Mouse (Mus musculus): ENCODE results near the gene Thap7.

Gene Thap7

DNA sequence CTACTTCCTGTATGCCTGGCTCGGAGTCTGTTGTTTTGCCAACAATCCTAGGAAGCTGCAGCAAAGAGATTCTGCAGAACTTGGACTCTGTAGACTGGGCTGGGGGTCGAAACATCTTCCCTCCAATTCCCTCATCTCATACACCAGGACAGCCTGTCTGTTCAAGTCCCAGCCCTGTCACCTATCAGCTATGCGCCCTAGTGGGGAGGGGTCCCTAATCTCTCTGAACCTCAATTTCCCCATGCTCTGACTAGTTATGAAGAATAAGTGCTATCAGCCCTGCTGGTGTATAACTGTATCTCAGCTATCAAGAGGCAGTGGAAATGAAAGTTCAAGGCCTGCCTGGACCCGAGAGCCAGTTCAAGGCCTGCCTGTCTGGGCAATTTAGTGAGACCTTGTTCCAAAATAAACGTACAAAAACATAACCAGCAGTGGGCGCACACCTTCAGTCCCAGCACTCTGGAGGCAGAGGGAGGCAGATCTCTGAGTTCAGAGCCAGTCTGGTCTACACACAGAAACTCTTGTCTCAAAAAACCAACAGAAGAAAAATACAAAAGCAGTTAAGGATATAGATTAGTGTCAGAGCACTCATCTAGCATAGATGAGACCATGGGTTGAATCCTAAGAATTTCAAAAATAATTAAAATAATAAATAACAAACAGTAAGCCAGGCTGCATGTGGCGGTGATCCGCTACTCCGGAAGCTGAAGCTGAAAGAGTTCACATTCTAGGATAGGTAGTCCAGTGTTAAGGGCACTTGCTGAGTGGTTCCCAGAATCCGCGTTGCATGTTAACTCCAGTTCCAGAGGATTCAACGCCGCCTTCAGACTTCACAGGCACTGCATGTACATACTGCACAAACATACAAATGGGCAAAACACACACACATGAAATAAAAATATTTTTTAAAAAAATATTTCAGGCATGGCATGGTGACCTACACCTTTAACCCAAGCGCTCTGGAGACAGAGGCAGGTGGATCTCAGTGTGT is 42.2 kb downstream of the Thap7 start:
- peak in 1 of 2 experiments; percentile 56 for DNase-seq

- DNase-seq, result peak in 1 of 2 experiments; percentile 56
These were observed 44.4 kb downstream of the Thap7 start for GRCm38 (mm10) chr16:17486505-17486904.

GRCm38 (mm10) chr16:17481465-17481864 is 49.5 kb downstream of the Thap7 start:
- DNase-seq, result no peak

- no peak for DNase-seq
These were observed 52.5 kb downstream of the Thap7 start for GRCm38 (mm10) chr16:17478331-17478943.

Data from cerebellum, postnatal 25 days (tissue).